Mouse (Mus musculus) CH12.LX (cell line): ENCODE data around the gene Rtl1. TPM values are rescaled to one million over a fixed set of nuclear protein-coding genes. Genes with fewer than 3 reads are reported as not detected.

Experiments used
- DNase-seq: peaks from one replicate; pipeline ENCODE4 v3.0.0-alpha.2; 2013; ENCODE audit errors: extremely low read depth
- H3K27ac ChIP-seq: 2 replicates; pipeline ENCODE4 v1.5.1; 2012; ENCODE audit warnings: low read depth, mild to moderate bottlenecking, control low read depth, moderate library complexity; ENCODE audit not compliant: insufficient read depth
- H3K27me3 ChIP-seq: replicated peaks from 2 replicates; pipeline ENCODE3; 2012; ENCODE audit warnings: inconsistent platforms
- H3K36me3 ChIP-seq, 2 experiments: replicated peaks in 1 of 2; 2 replicates each; pipeline versions ENCODE3 to v1.6.1; 2012; ENCODE audit warnings: inconsistent platforms in 1 of 2, low read length in 1 of 2, mild to moderate bottlenecking in 1 of 2, mixed read lengths in 1 of 2, moderate library complexity in 1 of 2; ENCODE audit not compliant: control insufficient read depth in 1 of 2, insufficient read depth in 1 of 2
- H3K4me1 ChIP-seq, 2 experiments: 2 replicates each; pipeline ENCODE4 v1.6.1; 2012; ENCODE audit warnings: inconsistent platforms in 1 of 2, moderate library complexity in 1 of 2; ENCODE audit not compliant: insufficient read depth in 2 of 2, control insufficient read depth in 1 of 2
- H3K4me2 ChIP-seq: 2 replicates; pipeline ENCODE4 v1.6.1; 2012; ENCODE audit warnings: low read depth, mild to moderate bottlenecking, control low read depth; ENCODE audit not compliant: poor library complexity, insufficient read depth, severe bottlenecking
- H3K4me3 ChIP-seq, 3 experiments: fragments of 150-350 bp in 1 of 3; sonication (generic) in 1 of 3; replicated peaks in 1 of 3; 2 replicates each; pipeline versions ENCODE3 to v1.5.1; 2011 to 2012; ENCODE audit warnings: low read depth in 2 of 3, low read length in 2 of 3, mild to moderate bottlenecking in 2 of 3, moderate library complexity in 2 of 3, control low read depth in 1 of 3, improper control_type of control experiment in 1 of 3, inconsistent platforms in 1 of 3, mixed read lengths in 1 of 3; ENCODE audit not compliant: poor library complexity in 1 of 3
- H3K79me2 ChIP-seq: replicated peaks from 2 replicates; pipeline ENCODE4 v1.6.1; 2012; ENCODE audit warnings: mild to moderate bottlenecking, moderate library complexity; ENCODE audit not compliant: control insufficient read depth, poor library complexity, insufficient read depth, severe bottlenecking; ENCODE audit errors: extremely low read depth
- H3K9ac ChIP-seq: 2 replicates; pipeline ENCODE4 v1.6.1; 2012; ENCODE audit warnings: low read depth, mild to moderate bottlenecking, control low read depth, moderate library complexity; ENCODE audit not compliant: insufficient read depth
- H3K9me3 ChIP-seq: replicated peaks from 2 replicates; pipeline ENCODE3; 2012; ENCODE audit warnings: low read length, inconsistent platforms, mixed read lengths
- CHD1 ChIP-seq: IDR thresholded peaks from 2 replicates; pipeline ENCODE4 v1.6.1; 2012; ENCODE audit warnings: low read depth, low read length, improper control_type of control experiment, inconsistent platforms
- CTCF ChIP-seq, 2 experiments: IDR thresholded peaks in 1 of 2; conservative IDR thresholded peaks in 1 of 2; 2 replicates each; pipeline ENCODE4 v1.5.1; 2011 to 2012; ENCODE audit warnings: low read depth in 2 of 2, low read length in 2 of 2, improper control_type of control experiment in 1 of 2, inconsistent platforms in 1 of 2, mild to moderate bottlenecking in 1 of 2, moderate library complexity in 1 of 2
- E2F4 ChIP-seq: IDR thresholded peaks from 2 replicates; pipeline ENCODE4 v1.6.1; 2011; ENCODE audit warnings: low read depth, low read length, improper control_type of control experiment; ENCODE audit not compliant: insufficient replicate concordance
- ETS1 ChIP-seq: conservative IDR thresholded peaks from 2 replicates; pipeline ENCODE4 v1.6.1; 2012; ENCODE audit warnings: low read depth, mild to moderate bottlenecking, inconsistent platforms, low read length, improper control_type of control experiment, moderate library complexity
- GABPA ChIP-seq: IDR thresholded peaks from 2 replicates; pipeline ENCODE4 v1.6.1; 2012; ENCODE audit warnings: low read depth, low read length, improper control_type of control experiment, inconsistent platforms; ENCODE audit not compliant: insufficient replicate concordance
- IRF4 ChIP-seq: IDR thresholded peaks from 2 replicates; pipeline ENCODE4 v1.6.1; 2014; ENCODE audit warnings: low read depth, mild to moderate bottlenecking, inconsistent platforms, low read length, improper control_type of control experiment
- MAX ChIP-seq: IDR thresholded peaks from 2 replicates; pipeline ENCODE4 v1.6.1; 2011; ENCODE audit warnings: low read length, improper control_type of control experiment
- MYC ChIP-seq: IDR thresholded peaks from 2 replicates; pipeline ENCODE4 v1.6.1; 2011; ENCODE audit warnings: low read depth, mild to moderate bottlenecking, improper control_type of control experiment, low read length
- NELFE ChIP-seq: IDR thresholded peaks from 2 replicates; pipeline ENCODE4 v1.6.1; 2011; ENCODE audit warnings: low read depth, low read length, improper control_type of control experiment
- NRF1 ChIP-seq: IDR thresholded peaks from 2 replicates; pipeline ENCODE4 v1.6.1; 2014; ENCODE audit warnings: low read depth, mild to moderate bottlenecking, inconsistent platforms, low read length, improper control_type of control experiment, moderate library complexity
- RAD21 ChIP-seq: IDR thresholded peaks from 2 replicates; pipeline ENCODE4 v1.6.1; 2011; ENCODE audit warnings: low read depth, mild to moderate bottlenecking, low read length, improper control_type of control experiment, moderate library complexity
- SIN3A ChIP-seq: IDR thresholded peaks from 2 replicates; pipeline ENCODE4 v1.6.1; 2012; ENCODE audit warnings: low read length, improper control_type of control experiment, inconsistent platforms
- SMC3 ChIP-seq: IDR thresholded peaks from 2 replicates; pipeline ENCODE4 v1.6.1; 2011; ENCODE audit warnings: low read depth, low read length, improper control_type of control experiment
- USF1 ChIP-seq: IDR thresholded peaks from 2 replicates; pipeline ENCODE4 v1.6.1; 2014; ENCODE audit warnings: low read depth, mild to moderate bottlenecking, inconsistent platforms, low read length, improper control_type of control experiment
- ZC3H11A ChIP-seq: IDR thresholded peaks from 2 replicates; pipeline ENCODE4 v1.6.1; 2012; ENCODE audit warnings: low read depth, mild to moderate bottlenecking, inconsistent platforms, low read length, improper control_type of control experiment
- ZMIZ1 ChIP-seq: IDR thresholded peaks from 2 replicates; pipeline ENCODE4 v1.6.1; 2012; ENCODE audit warnings: low read depth, mild to moderate bottlenecking, inconsistent platforms, low read length, improper control_type of control experiment
- dilution Hi-C: fragments of 300-500 bp; cut with MboI; formaldehyde crosslinking; loops from 2 replicates; pipeline ENCODE4 v1.14.3; 2020; ENCODE audit warnings: low sequenced_read_pairs; ENCODE audit not compliant: extremely low pct_unique_long_range_greater_than_20kb, extremely low pct_ligation_motif_present
- in situ Hi-C: fragments of 300-500 bp; cut with MboI; formaldehyde crosslinking; loops from 3 replicates; pipeline ENCODE4 v1.14.3; 2019; ENCODE audit warnings: low sequenced_read_pairs, low pct_ligation_motif_present, low pct_unique_long_range_greater_than_20kb, mixed read lengths
- polyA plus RNA-seq: library from polyadenylated mRNA; unstranded; fragments of >175 nt; gene quantifications from 2 replicates; pipeline ENCODE4 v1.2.1, GENCODE M21; 2012; ENCODE audit warnings: low read depth; ENCODE audit not compliant: insufficient read length
- total RNA-seq, 2 experiments: library from RNA; depleted of rRNA; stranded (reverse); fragments of 300-350 nt in 1 of 2; fragments of >200 nt in 1 of 2; gene quantifications; 2 replicates each; pipeline ENCODE4 v1.2.3; 2012 to 2014

Gene Rtl1
- total and polyA plus RNA-seq, 3 experiments = not detected

DNA sequence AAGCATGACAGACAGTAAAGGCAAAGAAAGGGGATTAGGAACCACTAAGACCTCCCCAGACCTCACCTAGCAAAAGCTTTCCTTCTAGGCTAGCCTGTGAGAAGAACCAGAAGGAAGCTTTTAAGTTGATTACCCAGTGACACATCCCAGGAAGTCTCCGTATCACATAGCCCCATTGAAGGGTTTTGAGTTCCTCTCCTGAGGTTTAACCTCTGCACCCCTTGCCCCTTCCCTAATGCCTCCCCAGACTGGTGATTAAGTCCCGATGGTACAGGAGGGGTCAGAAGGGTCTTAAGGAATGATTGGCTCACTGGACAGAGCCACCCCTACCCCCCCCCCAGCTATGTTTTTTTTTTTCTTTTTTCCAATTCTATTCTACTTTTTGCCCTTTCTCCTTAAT, 53.0 kb downstream of the Rtl1 start:
- dilution Hi-C loops = no loop called here
- no peaks in the 10 kb centered on the region for H3K27me3 ChIP-seq
- no peak for DNase-seq
- H3K4me3 ChIP-seq = no peak overlapping the region
- TF ChIP-seq MAX (no peak), ETS1 (no peak), ZC3H11A (no peak), MYC (no peak), IRF4 (no peak), CHD1 (no peak), NELFE (no peak), NRF1 (no peak), SIN3A (no peak), USF1 (no peak), ZMIZ1 (no peak), SMC3 (no peak), GABPA (no peak), E2F4 (no peak), RAD21 (no peak)
- in situ Hi-C loops = no loop called here
- H3K9ac ChIP-seq = no peak overlapping the region
- H3K79me2 ChIP-seq = no peaks in the 10 kb centered on the region
- no peak overlapping the region for H3K4me2 ChIP-seq
- no peaks in the 10 kb centered on the region for H3K4me1 ChIP-seq
- peaks cover 78% of the 10 kb centered on the region for H3K9me3 ChIP-seq
- H3K27ac ChIP-seq = no peak overlapping the region
- H3K36me3 ChIP-seq = no peaks in the 10 kb centered on the region

DNA sequence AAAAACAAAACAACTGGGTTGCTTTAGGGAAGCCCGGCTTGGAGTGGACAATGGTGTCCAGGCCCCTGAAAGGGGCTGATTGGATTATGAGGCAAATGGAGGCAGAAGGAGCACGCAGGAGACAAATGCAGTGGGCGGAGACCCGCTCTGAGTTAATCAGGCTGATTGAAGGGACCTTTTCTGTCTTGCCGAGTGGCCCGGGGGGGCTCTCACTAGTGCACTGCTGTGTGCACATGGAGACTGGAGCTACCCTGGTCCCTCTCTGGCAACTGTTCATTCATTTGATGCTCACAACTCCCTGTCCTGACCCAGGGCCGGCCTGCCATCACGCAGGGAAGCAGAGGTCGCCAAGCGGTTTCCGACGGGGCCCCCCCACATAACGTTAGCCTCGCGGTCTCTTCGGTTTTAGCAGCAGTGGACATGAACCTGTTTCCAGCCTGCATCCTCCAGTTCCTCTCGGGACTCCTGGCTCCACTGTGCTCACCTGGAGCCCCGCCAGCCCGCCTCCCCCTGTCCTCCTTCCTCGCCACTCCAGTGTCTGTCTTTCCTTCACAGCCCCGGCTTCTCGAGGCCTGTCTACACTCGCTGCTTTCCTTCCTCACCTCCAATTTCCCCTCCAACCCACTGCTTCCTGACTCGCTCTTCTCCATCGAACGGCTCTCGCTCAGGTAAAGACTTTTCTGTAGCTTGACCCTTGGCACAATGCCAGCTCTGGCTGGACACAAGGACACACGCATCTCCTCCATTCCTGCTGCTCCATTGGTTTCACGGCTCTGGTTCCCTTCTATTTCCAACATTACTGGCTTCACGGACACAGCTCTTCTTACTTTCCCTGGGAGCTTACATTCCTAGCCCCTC, 54.0 kb downstream of the Rtl1 start:
- no peak overlapping the region for H3K4me3 ChIP-seq
- dilution Hi-C loops = no loop called here
- H3K9ac ChIP-seq = no peak overlapping the region
- H3K27ac ChIP-seq = no peak overlapping the region
- H3K4me2 ChIP-seq = no peak overlapping the region
- H3K36me3 ChIP-seq = no peaks in the 10 kb centered on the region
- H3K79me2 ChIP-seq = no peaks in the 10 kb centered on the region
- no peak for DNase-seq
- in situ Hi-C loops = no loop called here
- TF ChIP-seq CTCF (conservative IDR thresholded peaks at IDR 0.05 in 1 of 2, IDR thresholded peaks at IDR 0.05 in 1 of 2; ENCODE audit: low read depth in 2 of 2, low read length in 2 of 2) (no peak), NRF1 (no peak)
- TF ChIP-seq, all 38 proteins: peak for 0
- Histone ChIP-seq H3K4me1 (no peaks in the 10 kb centered on the region), H3K27me3 (no peaks in the 10 kb centered on the region), H3K9me3 (peaks cover 79% of the 10 kb centered on the region)
